In the genomic region with DNA sequence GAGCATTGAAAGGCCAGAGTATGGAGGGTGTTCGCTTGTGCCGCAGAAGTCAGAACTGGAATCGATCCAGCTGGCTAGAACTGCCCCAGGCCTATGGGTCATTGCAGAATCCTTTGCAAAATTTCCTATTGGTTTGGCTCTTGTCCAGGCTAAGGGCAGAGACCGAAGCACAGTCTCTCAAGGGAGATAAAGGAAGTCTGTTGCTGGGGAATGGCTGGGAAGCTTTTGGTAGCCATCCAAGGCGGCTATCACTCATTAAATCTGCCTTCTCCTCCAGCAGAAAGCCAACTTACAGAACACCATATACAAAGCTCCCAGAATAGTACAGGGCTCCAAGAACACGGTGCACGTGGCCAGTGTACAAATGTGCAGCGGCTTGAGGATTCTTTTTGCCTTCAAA, we compare ENCODE assay signal across 9 mouse cellular contexts. TPM values are rescaled to one million over a fixed set of nuclear protein-coding genes. Genes with fewer than 3 reads are reported as not detected.
DNase-seq lines count a peak whose midpoint lies in the region; ATAC-seq lines count a peak whose summit lies in the region.
"Had no signal": no experiment of that assay in that cellular context is flagged by ENCODE, and none has a peak within 500 bp of the region (broad histone marks: within the 10 kb centered on the region; RNA-seq: fewer than 3 reads in every experiment).

No protein-coding gene starts in this region.

- H3K4me2 ChIP-seq in kidney, embryonic 15.5 days: peak overlapping the region; percentile 67
- H3K4me2 ChIP-seq in lung, embryonic 16.5 days (ENCODE audit: low read depth, low read length): peak overlapping the region; percentile 65
- H3K4me2 ChIP-seq in stomach, embryonic 16.5 days (ENCODE audit: low read depth, low read length): peak overlapping the region; percentile 58; the same call in 1 of the 2 replicates

- no peak overlapping the region for H3K9ac ChIP-seq in kidney, embryonic 15.5 days
- peak overlapping the region; percentile 39; the same call in 1 of the 2 replicates for H3K9ac ChIP-seq in lung, embryonic 16.5 days (ENCODE audit: low read length)
- H3K9ac ChIP-seq in stomach, embryonic 16.5 days (ENCODE audit: low read length): 0 out of 2 replicates have a peak overlapping the region, but pooled peaks have one; percentile 53

- 0 out of 2 replicates have a peak, but pooled peaks cover 9% of the 10 kb centered on the region for H3K27me3 ChIP-seq in kidney, embryonic 15.5 days
- H3K27me3 ChIP-seq in lung, embryonic 16.5 days (ENCODE audit: control insufficient read depth, insufficient read depth, low read depth, low read length): no peaks in the 10 kb centered on the region
- no peaks in the 10 kb centered on the region for H3K27me3 ChIP-seq in stomach, embryonic 16.5 days (ENCODE audit: control insufficient read depth, insufficient read depth, low read length)

- DNase-seq in left cerebral cortex, postnatal 10 days (ENCODE audit: extremely low spot score in 1 of 2, low spot score in 2 of 2): peak; percentile 53 to 56
- no peak for DNase-seq in left cerebral cortex, adult 11 months (ENCODE audit: low spot score)
- DNase-seq in cerebellum, adult 8-10 months: peak; percentile 48
- peak; percentile 79 to 86 for DNase-seq in heart, adult 9 months (ENCODE audit: low spot score in 2 of 2)

- no peaks in the 10 kb centered on the region for H3K36me3 ChIP-seq in kidney, embryonic 15.5 days
- no peaks in the 10 kb centered on the region for H3K36me3 ChIP-seq in lung, embryonic 16.5 days (ENCODE audit: control insufficient read depth, insufficient read depth, low read length)
- H3K36me3 ChIP-seq in stomach, embryonic 16.5 days (ENCODE audit: control insufficient read depth, insufficient read depth, low read length): no peaks in the 10 kb centered on the region
- H3K36me3 ChIP-seq: G1E had no signal

- no peak for ATAC-seq in kidney, embryonic 15.5 days (replicated peaks; ENCODE audit: low FRiP score)
- peak; percentile 50 for ATAC-seq in lung, embryonic 16.5 days (ENCODE audit: low read depth)
- ATAC-seq in stomach, embryonic 16.5 days (ENCODE audit: insufficient read depth, low FRiP score): peak; percentile 8
- ATAC-seq in megakaryocyte progenitor cell, adult 5-6 weeks (replicated peaks; ENCODE audit: poor library complexity): no peak

- WGBS in kidney, embryonic 15.5 days: 42% methylated on average over 8 of the region's 8 CpGs
- 22% methylated on average over 8 of the region's 8 CpGs for WGBS in lung, embryonic 16.5 days
- WGBS in stomach, embryonic 16.5 days: 26% methylated on average over 8 of the region's 8 CpGs

- intact Hi-C loops in left cerebral cortex, postnatal 10 days (cut with DNase I): loop anchor here (5.0 to 10.0 kb wide), 2 partner anchors 240 to 488 kb away; a partner anchor contains a TSS

- no peaks in the 10 kb centered on the region for H3K9me3 ChIP-seq in kidney, embryonic 15.5 days (replicated peaks)
- H3K9me3 ChIP-seq in lung, embryonic 16.5 days (ENCODE audit: control insufficient read depth, low read length): no peaks in the 10 kb centered on the region
- no peaks in the 10 kb centered on the region for H3K9me3 ChIP-seq in stomach, embryonic 16.5 days (replicated peaks; ENCODE audit: control insufficient read depth, low read length)
- H3K9me3 ChIP-seq: G1E had no signal

- H3K27ac ChIP-seq in kidney, embryonic 15.5 days: peak overlapping the region; percentile 91
- H3K27ac ChIP-seq in lung, embryonic 16.5 days (ENCODE audit: low read length): peak overlapping the region; percentile 93
- peak overlapping the region; percentile 82 for H3K27ac ChIP-seq in stomach, embryonic 16.5 days (ENCODE audit: low read length)

- H3K4me3 ChIP-seq in kidney, embryonic 15.5 days (replicated peaks): no peak overlapping the region
- no peak overlapping the region for H3K4me3 ChIP-seq in lung, embryonic 16.5 days (ENCODE audit: low read length)
- H3K4me3 ChIP-seq in stomach, embryonic 16.5 days (replicated peaks; ENCODE audit: low read length): no peak overlapping the region

- H3K4me1 ChIP-seq in kidney, embryonic 15.5 days: peaks cover 31% of the 10 kb centered on the region
- peaks cover 33% of the 10 kb centered on the region for H3K4me1 ChIP-seq in lung, embryonic 16.5 days (replicated peaks; ENCODE audit: control insufficient read depth, insufficient read depth, low read length)
- H3K4me1 ChIP-seq in stomach, embryonic 16.5 days (ENCODE audit: control insufficient read depth, insufficient read depth, low read length): peaks cover 21% of the 10 kb centered on the region

RNA-seq across cellular contexts. Expression of a gene that starts 4.0 kb away (rescaled TPM):
- total RNA-seq in left cerebral cortex, postnatal 10 days (2021): 100 to 1,000 TPM; 127 to 130 TPM
- 29.0 and 33.5 TPM in 2 replicates for polyA plus RNA-seq in kidney, embryonic 15.5 days (2015; fragmentation: Nextera tagmentation; extraction: Ambion mirVana)
- 26.7 and 30.8 TPM in 2 replicates for polyA plus RNA-seq in lung, embryonic 16.5 days (2015; fragmentation: Nextera tagmentation; extraction: Ambion mirVana)
- polyA plus RNA-seq in stomach, embryonic 16.5 days (2015; fragmentation: Nextera tagmentation; extraction: Ambion mirVana): 28.3 and 29.9 TPM in 2 replicates
- total RNA-seq in megakaryocyte progenitor cell, adult 5-6 weeks (2015): 41.8 and 46.5 TPM in 2 replicates
- 46.6 and 59.3 TPM in 2 replicates for total RNA-seq in megakaryocyte progenitor cell, adult 5-6 weeks (2017)

RNA-seq across cellular contexts. Expression of a gene that starts 35.4 kb away (rescaled TPM):
- under 1 TPM; 0.54 to 0.57 TPM for total RNA-seq in left cerebral cortex, postnatal 10 days (2021)
- polyA plus RNA-seq in kidney, embryonic 15.5 days (2015; fragmentation: Nextera tagmentation; extraction: Ambion mirVana): 3.8 and 4.1 TPM in 2 replicates
- 1.3 and 1.5 TPM in 2 replicates for polyA plus RNA-seq in lung, embryonic 16.5 days (2015; fragmentation: Nextera tagmentation; extraction: Ambion mirVana)
- polyA plus RNA-seq in stomach, embryonic 16.5 days (2015; fragmentation: Nextera tagmentation; extraction: Ambion mirVana): 22.0 and 22.4 TPM in 2 replicates
- total RNA-seq in megakaryocyte progenitor cell, adult 5-6 weeks (2015): 0.05 and 0.20 TPM in 2 replicates
- 0.10 and 0.42 TPM in 2 replicates for total RNA-seq in megakaryocyte progenitor cell, adult 5-6 weeks (2017)
- polyA plus RNA-seq: G1E had no signal

Comparison
In these comparisons a context has a peak if more than half of its experiments do, and no peak if none do; other contexts are left out.
1. ATAC-seq: peak in lung, embryonic 16.5 days (single experiment) and stomach, embryonic 16.5 days (single experiment); none in kidney, embryonic 15.5 days (single experiment) and megakaryocyte progenitor cell, adult 5-6 weeks (single experiment).
2. Peak in every context shown above with its lines, with median percentiles within 50 percentile points of each other: H3K27ac ChIP-seq and H3K4me2 ChIP-seq.